Mouse (Mus musculus): ENCODE results near the gene C2cd4c. TPM values are rescaled to one million over a fixed set of nuclear protein-coding genes. Genes with fewer than 3 reads are reported as not detected.

The C2cd4c gene
- polyA plus RNA-seq, 1 experiment from 2014 or later = 1.3 TPM

Other genes starting within 250 kb of the C2cd4c start
- not detected in 2 replicates for gene Vmn2r83, start 145.3 kb downstream of the C2cd4c start, polyA plus RNA-seq (2014; fragmentation: Nextera tagmentation; extraction: Ambion mirVana)
- 18.3 and 22.6 TPM in 2 replicates for gene Plpp2, start 80.2 kb downstream of the C2cd4c start, polyA plus RNA-seq (2014; fragmentation: Nextera tagmentation; extraction: Ambion mirVana)
- gene Mier2, start 58.8 kb downstream of the C2cd4c start, polyA plus RNA-seq (2014; fragmentation: Nextera tagmentation; extraction: Ambion mirVana) = 54.2 and 59.9 TPM in 2 replicates
- not detected in 2 replicates for gene Theg, start 26.7 kb downstream of the C2cd4c start, polyA plus RNA-seq (2014; fragmentation: Nextera tagmentation; extraction: Ambion mirVana)
- gene Shc2, start 23.9 kb upstream of the C2cd4c start, polyA plus RNA-seq (2014; fragmentation: Nextera tagmentation; extraction: Ambion mirVana) = 16.7 and 22.8 TPM in 2 replicates
- not detected in 2 replicates for gene Odf3l2, start 31.7 kb upstream of the C2cd4c start, polyA plus RNA-seq (2014; fragmentation: Nextera tagmentation; extraction: Ambion mirVana)
- gene Madcam1, start 50.5 kb upstream of the C2cd4c start, polyA plus RNA-seq (2014; fragmentation: Nextera tagmentation; extraction: Ambion mirVana) = 0.82 and 1.2 TPM in 2 replicates
- gene Tpgs1, start 55.3 kb upstream of the C2cd4c start, polyA plus RNA-seq (2014; fragmentation: Nextera tagmentation; extraction: Ambion mirVana) = 104 and 118 TPM in 2 replicates
- 69.7 and 74.6 TPM in 2 replicates for gene Cdc34, start 68.2 kb upstream of the C2cd4c start, polyA plus RNA-seq (2014; fragmentation: Nextera tagmentation; extraction: Ambion mirVana)
- 1.1 and 1.3 TPM in 2 replicates for gene Gzmm, start 75.0 kb upstream of the C2cd4c start, polyA plus RNA-seq (2014; fragmentation: Nextera tagmentation; extraction: Ambion mirVana)
- 800 and 802 TPM in 2 replicates for gene Bsg, start 90.5 kb upstream of the C2cd4c start, polyA plus RNA-seq (2014; fragmentation: Nextera tagmentation; extraction: Ambion mirVana)
- gene Hcn2, start 102.6 kb upstream of the C2cd4c start, polyA plus RNA-seq (2014; fragmentation: Nextera tagmentation; extraction: Ambion mirVana) = 2.7 and 3.7 TPM in 2 replicates
- 34.9 and 36.7 TPM in 2 replicates for gene Polrmt, start 132.6 kb upstream of the C2cd4c start, polyA plus RNA-seq (2014; fragmentation: Nextera tagmentation; extraction: Ambion mirVana)
- 2.0 and 2.3 TPM in 2 replicates for gene Fgf22, start 141.1 kb upstream of the C2cd4c start, polyA plus RNA-seq (2014; fragmentation: Nextera tagmentation; extraction: Ambion mirVana)
- 89.3 and 93.7 TPM in 2 replicates for gene Rnf126, start 152.9 kb upstream of the C2cd4c start, polyA plus RNA-seq (2014; fragmentation: Nextera tagmentation; extraction: Ambion mirVana)
- 1.7 and 2.3 TPM in 2 replicates for gene Fstl3, start 163.2 kb upstream of the C2cd4c start, polyA plus RNA-seq (2014; fragmentation: Nextera tagmentation; extraction: Ambion mirVana)
- not detected in 2 replicates for gene Prss57, start 176.9 kb upstream of the C2cd4c start, polyA plus RNA-seq (2014; fragmentation: Nextera tagmentation; extraction: Ambion mirVana)
- 233 and 247 TPM in 2 replicates for gene Palm, start 179.5 kb upstream of the C2cd4c start, polyA plus RNA-seq (2014; fragmentation: Nextera tagmentation; extraction: Ambion mirVana)
- gene Misp, start 207.0 kb upstream of the C2cd4c start, polyA plus RNA-seq (2014; fragmentation: Nextera tagmentation; extraction: Ambion mirVana) = 0.35 and 0.36 TPM in 2 replicates
- 36.9 and 53.5 TPM in 2 replicates for gene Ptbp1, start 240.4 kb upstream of the C2cd4c start, polyA plus RNA-seq (2014; fragmentation: Nextera tagmentation; extraction: Ambion mirVana)

Measured in neural tube, embryonic 14.5 days (tissue).